Mouse (Mus musculus) hindbrain, embryonic 16.5 days (tissue): ENCODE data around the gene Mapkbp1. TPM values are rescaled to one million over a fixed set of nuclear protein-coding genes. Genes with fewer than 3 reads are reported as not detected.

ENCODE experiments used
- ATAC-seq: fragments of 200-750 bp; cut with Nextera tagmentation; 2 replicates; pipeline ENCODE4 v1.8.0; 2017; ENCODE audit warnings: moderate TSS enrichment, moderate library complexity
- H3K27ac ChIP-seq: fragments of 300-500 bp; sonication (generic); 2 replicates; pipeline ENCODE4 v1.5.1; 2014; ENCODE audit warnings: low read depth, mild to moderate bottlenecking, control low read depth, low read length, moderate library complexity
- H3K27me3 ChIP-seq: fragments of 300-500 bp; sonication (generic); replicated peaks from 2 replicates; pipeline ENCODE4 v1.6.1; 2014; ENCODE audit warnings: low read length; ENCODE audit not compliant: control insufficient read depth, insufficient read depth
- H3K36me3 ChIP-seq: fragments of 300-500 bp; sonication (generic); 2 replicates; pipeline ENCODE4 v1.6.1; 2014; ENCODE audit warnings: mild to moderate bottlenecking, low read length, moderate library complexity, mixed read lengths; ENCODE audit not compliant: control insufficient read depth, insufficient read depth
- H3K4me1 ChIP-seq: fragments of 300-500 bp; sonication (generic); 2 replicates; pipeline ENCODE4 v1.6.1; 2014; ENCODE audit warnings: low read depth, low read length; ENCODE audit not compliant: control insufficient read depth, insufficient read depth
- H3K4me2 ChIP-seq: fragments of 300-500 bp; sonication (generic); 2 replicates; pipeline ENCODE4 v1.6.1; 2014; ENCODE audit warnings: mild to moderate bottlenecking, low read length, control low read depth, moderate library complexity
- H3K4me3 ChIP-seq: fragments of 300-500 bp; sonication (generic); 2 replicates; pipeline ENCODE4 v1.5.1; 2014; ENCODE audit warnings: mild to moderate bottlenecking, low read length, control low read depth, moderate library complexity
- H3K9ac ChIP-seq: fragments of 300-500 bp; sonication (generic); 2 replicates; pipeline ENCODE4 v1.6.1; 2014; ENCODE audit warnings: low read depth, mild to moderate bottlenecking, control low read depth, low read length, moderate library complexity
- H3K9me3 ChIP-seq: fragments of 300-500 bp; sonication (generic); 2 replicates; pipeline ENCODE4 v1.6.1; 2014; ENCODE audit warnings: mild to moderate bottlenecking, low read length, moderate library complexity; ENCODE audit not compliant: control insufficient read depth
- WGBS: fragments of 180-500 bp; shearing (Covaris S2); extraction: QIAGEN DNeasy Blood & Tissue Kit; methylation state at CpG from one replicate; pipeline ENCODE4 v1.1.7; 2014; 5-methylcytosine and 5-hydroxymethylcytosine counted together
- polyA plus RNA-seq: library from polyadenylated mRNA; unstranded; fragments of >200 nt; fragmentation: Nextera tagmentation; extraction: Ambion mirVana; gene quantifications from 2 replicates; pipeline ENCODE4 v1.2.1, GENCODE M21; 2015

The Mapkbp1 gene
- polyA plus RNA-seq: 7.2 and 9.3 TPM in 2 replicates

- Histone ChIP-seq H3K4me2 (peak within 1 kb of the TSS; percentile 85), H3K4me3 (peak within 1 kb of the TSS; percentile 68), H3K9me3 (no peaks in the 10 kb centered on the region), H3K36me3 (no peaks in the 10 kb centered on the region), H3K9ac (peak within 1 kb of the TSS; percentile 85), H3K27ac (peak within 1 kb of the TSS; percentile 84), H3K27me3 (no peaks in the 10 kb centered on the region), H3K4me1 (peaks cover 16% of the 10 kb centered on the region)
- peak; percentile 83 for ATAC-seq
- 1% methylated on average over 14 of the region's 19 CpGs for WGBS
These were observed at the start of gene Mapkbp1 for GRCm38 (mm10) chr2:119972537-119972879. Mapkbp1 (plus strand) TSS chr2:119972699.

DNA sequence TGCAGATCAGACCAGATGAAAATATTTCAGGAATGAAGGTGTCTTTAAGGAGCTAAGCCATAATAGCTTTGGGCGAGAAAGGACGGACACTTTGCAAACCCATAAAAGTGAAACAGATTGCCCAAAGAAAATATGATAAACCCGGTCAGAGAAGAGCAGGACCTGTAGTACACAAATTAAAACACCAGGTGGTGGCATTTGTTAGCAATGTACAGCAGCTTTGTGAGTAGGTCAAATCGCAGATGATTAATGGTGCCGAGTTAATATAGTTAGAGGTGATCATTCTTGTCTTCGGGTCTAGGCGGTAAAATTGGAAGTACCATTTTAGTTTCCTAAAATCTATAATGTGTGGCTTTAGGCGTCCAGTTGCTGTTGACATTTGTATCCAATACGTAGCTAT is 1.9 kb upstream of the Mapkbp1 start:
- H3K4me2 ChIP-seq: no peak overlapping the region
- H3K9ac ChIP-seq: no peak overlapping the region
- no peak for ATAC-seq
- H3K27ac ChIP-seq: no peak overlapping the region
- no peaks in the 10 kb centered on the region for H3K9me3 ChIP-seq
- H3K4me3 ChIP-seq: no peak overlapping the region
- no peaks in the 10 kb centered on the region for H3K36me3 ChIP-seq
- H3K27me3 ChIP-seq: no peaks in the 10 kb centered on the region
- H3K4me1 ChIP-seq: peaks cover 16% of the 10 kb centered on the region
- WGBS: 54% methylated on average over 9 of the region's 9 CpGs

GRCm38 (mm10) chr2:119971316-119971715 is 1.2 kb upstream of the Mapkbp1 start:
- Histone ChIP-seq H3K27me3 (no peaks in the 10 kb centered on the region), H3K9me3 (no peaks in the 10 kb centered on the region), H3K4me1 (peaks cover 16% of the 10 kb centered on the region), H3K9ac (no peak overlapping the region), H3K4me2 (peak overlapping the region; percentile 85), H3K27ac (no peak overlapping the region; the same call in 1 of the 2 replicates), H3K4me3 (no peak overlapping the region), H3K36me3 (no peaks in the 10 kb centered on the region)
- ATAC-seq: no peak
- 80% methylated on average over 3 of the region's 3 CpGs for WGBS

DNA sequence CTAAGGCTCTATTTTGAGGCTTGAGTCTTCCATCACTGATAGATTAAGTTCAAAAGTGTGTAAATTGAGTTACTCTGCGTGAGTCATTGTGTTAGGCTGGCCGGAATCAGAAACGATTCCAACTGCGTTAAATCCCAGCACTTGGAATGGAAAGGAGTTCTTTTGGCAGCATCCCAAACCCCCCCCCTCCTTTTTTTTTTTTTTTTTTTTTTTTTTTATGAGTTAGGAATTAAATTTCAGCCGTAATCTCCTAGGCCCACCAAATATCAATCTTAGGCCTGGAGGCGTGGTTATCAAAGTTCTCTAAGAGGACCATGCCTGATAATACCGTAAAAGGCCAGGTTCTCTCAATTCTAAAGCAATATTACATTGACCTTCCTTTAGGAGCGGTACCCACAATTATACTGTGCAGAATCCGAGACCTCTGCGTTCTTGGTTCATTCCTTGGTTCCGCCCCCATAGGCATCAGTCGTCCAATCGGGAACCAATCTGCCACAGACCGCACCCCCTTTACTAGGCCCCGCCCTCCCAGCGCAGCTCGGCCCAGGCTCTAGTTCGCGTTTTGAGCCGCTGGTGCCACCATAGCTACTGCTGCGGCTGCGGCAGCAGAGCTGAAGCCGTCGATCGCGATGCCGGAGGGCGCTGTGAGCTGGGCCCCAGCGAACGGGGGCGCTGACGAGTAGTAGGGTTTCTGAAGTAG is 512 bp upstream of the Mapkbp1 start:
- Histone ChIP-seq H3K9ac (peak overlapping the region; percentile 85), H3K27ac (peak overlapping the region; percentile 84), H3K4me2 (peak overlapping the region; percentile 85), H3K4me1 (peaks cover 16% of the 10 kb centered on the region), H3K4me3 (peak overlapping the region; percentile 68), H3K27me3 (no peaks in the 10 kb centered on the region), H3K36me3 (no peaks in the 10 kb centered on the region), H3K9me3 (no peaks in the 10 kb centered on the region)
- 1% methylated on average over 32 of the region's 32 CpGs for WGBS
- peak; percentile 99 for ATAC-seq

DNA sequence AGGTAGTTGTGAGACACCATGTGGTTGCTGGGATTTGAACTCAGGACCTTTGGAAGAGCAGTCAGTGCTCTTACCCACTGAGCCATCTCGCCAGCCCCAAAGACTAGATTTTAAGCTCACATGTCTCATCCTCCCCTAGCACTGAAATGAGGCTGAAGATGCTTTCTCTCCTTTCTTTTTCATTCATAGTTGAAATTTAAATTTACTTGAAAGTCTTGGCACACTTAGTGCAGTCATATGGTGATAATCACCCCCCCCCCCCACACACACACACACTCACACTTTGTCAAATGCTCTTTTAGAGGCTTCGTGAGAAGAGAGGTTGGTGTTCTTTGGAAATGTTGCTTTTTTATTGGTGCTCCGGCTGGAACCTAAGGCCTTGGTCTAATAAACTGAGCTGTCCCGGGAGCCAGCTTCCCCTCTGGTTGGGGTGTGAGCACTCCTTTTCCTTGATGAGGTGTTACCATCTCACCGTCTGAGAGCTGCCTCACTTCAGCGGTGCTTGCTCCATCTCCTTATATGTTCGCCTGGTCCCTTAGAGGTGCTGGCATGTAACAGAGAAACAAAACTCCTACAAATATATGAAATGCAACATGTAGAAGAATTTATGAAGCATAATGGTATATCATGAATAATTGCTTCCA is 8.0 kb downstream of the Mapkbp1 start:
- H3K4me1 ChIP-seq: 0 out of 2 replicates have a peak, but pooled peaks cover 4% of the 10 kb centered on the region
- no peak overlapping the region for H3K9ac ChIP-seq
- no peaks in the 10 kb centered on the region for H3K27me3 ChIP-seq
- WGBS: 91% methylated on average over 7 of the region's 7 CpGs
- H3K4me2 ChIP-seq: no peak overlapping the region
- no peak overlapping the region for H3K4me3 ChIP-seq
- ATAC-seq: no peak
- H3K36me3 ChIP-seq: no peaks in the 10 kb centered on the region
- no peaks in the 10 kb centered on the region for H3K9me3 ChIP-seq
- H3K27ac ChIP-seq: no peak overlapping the region

DNA sequence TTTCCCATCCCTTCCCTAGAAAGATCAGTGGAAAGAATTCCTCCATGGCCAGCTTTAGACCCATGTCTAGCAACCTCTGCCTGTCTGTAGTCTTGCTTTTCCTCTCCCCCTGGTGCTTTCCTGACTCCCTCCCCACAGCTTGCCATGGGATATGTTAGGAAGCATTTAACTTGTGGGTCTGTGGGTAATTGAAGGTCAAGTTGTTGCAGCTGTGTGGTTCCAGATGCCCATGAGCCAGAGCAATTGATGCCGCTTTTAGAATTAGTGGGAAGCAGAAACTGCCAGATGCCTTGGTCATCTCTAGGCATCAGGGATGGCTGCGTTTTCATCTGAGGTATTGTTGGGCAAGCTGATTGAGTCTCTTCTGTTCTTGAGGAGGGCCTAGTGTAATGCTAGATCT is 9.1 kb downstream of the Mapkbp1 start:
- no peaks in the 10 kb centered on the region for H3K9me3 ChIP-seq
- H3K27me3 ChIP-seq: no peaks in the 10 kb centered on the region

GRCm38 (mm10) chr2:119985871-119986270 is 13.4 kb downstream of the Mapkbp1 start:
- WGBS: 64% methylated on average over 8 of the region's 8 CpGs

More for the DNA sequence above, 9.1 kb downstream of the Mapkbp1 start:
- WGBS: 78% methylated on average over 2 of the region's 2 CpGs
- H3K36me3 ChIP-seq: no peaks in the 10 kb centered on the region
- no peak for ATAC-seq
- H3K27ac ChIP-seq: no peak overlapping the region
- H3K4me3 ChIP-seq: no peak overlapping the region
- H3K4me1 ChIP-seq: 0 out of 2 replicates have a peak, but pooled peaks cover 4% of the 10 kb centered on the region
- H3K9ac ChIP-seq: no peak overlapping the region
- no peak overlapping the region for H3K4me2 ChIP-seq

DNA sequence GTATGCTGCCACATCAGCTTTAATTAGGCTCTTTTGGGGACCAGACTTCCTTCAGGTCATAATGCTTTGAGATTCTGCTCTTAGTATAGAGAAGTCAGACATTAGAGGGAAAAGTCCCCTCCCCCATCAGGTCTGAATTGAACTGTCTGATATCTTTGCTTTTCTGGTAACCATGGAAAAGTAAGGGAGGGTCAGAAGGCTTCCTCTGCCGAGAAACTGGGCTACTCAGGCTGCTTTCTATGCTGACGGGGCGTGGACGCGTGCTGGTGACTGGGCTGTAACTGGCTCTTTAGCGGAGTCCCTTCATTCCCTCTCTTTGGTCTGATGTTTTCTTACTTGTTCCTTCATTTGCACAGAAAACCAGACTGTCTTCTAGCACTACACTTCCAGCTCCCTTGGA is 13.9 kb downstream of the Mapkbp1 start:
- Histone ChIP-seq H3K4me3 (no peak overlapping the region), H3K9me3 (no peaks in the 10 kb centered on the region), H3K4me2 (no peak overlapping the region), H3K4me1 (no peaks in the 10 kb centered on the region), H3K27ac (no peak overlapping the region), H3K27me3 (no peaks in the 10 kb centered on the region), H3K36me3 (no peaks in the 10 kb centered on the region), H3K9ac (no peak overlapping the region)
- WGBS: 59% methylated on average over 6 of the region's 6 CpGs
- no peak for ATAC-seq

More at GRCm38 (mm10) chr2:119985871-119986270, 13.4 kb downstream of the Mapkbp1 start:
- H3K4me1 ChIP-seq: no peaks in the 10 kb centered on the region
- no peak overlapping the region for H3K9ac ChIP-seq
- no peak for ATAC-seq
- H3K9me3 ChIP-seq: no peaks in the 10 kb centered on the region
- no peaks in the 10 kb centered on the region for H3K36me3 ChIP-seq
- no peak overlapping the region for H3K4me2 ChIP-seq
- H3K27ac ChIP-seq: no peak overlapping the region
- no peaks in the 10 kb centered on the region for H3K27me3 ChIP-seq
- no peak overlapping the region for H3K4me3 ChIP-seq

DNA sequence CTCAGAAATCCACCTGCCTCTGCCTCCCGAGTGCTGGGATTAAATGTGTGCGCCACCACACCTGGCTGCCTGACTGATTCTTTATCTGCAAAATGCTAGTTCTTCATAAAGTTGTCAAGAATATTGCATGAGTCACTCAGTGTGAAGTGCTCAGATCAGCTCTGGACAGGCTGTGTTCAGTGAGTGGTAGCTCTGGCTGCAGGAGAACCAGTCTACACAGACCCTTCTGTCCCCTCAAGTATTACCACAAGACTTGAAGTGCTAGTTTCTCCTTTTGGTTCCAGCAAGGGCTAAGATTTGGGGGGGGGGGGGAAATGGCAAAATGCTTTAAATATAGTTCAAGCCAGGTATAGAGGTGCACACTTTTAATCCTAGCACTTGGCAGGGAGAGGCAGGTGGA is 14.9 kb downstream of the Mapkbp1 start:
- H3K36me3 ChIP-seq: no peaks in the 10 kb centered on the region
- 95% methylated on average over 2 of the region's 2 CpGs for WGBS
- ATAC-seq: no peak

More for the DNA sequence above, 14.9 kb downstream of the Mapkbp1 start:
- Histone ChIP-seq H3K9ac (no peak overlapping the region), H3K4me3 (no peak overlapping the region), H3K27me3 (no peaks in the 10 kb centered on the region), H3K4me2 (no peak overlapping the region), H3K9me3 (no peaks in the 10 kb centered on the region), H3K4me1 (no peaks in the 10 kb centered on the region), H3K27ac (no peak overlapping the region)
